Mouse (Mus musculus): ENCODE measurements around the gene Psph. TPM values are rescaled to one million over a fixed set of nuclear protein-coding genes. Genes with fewer than 3 reads are reported as not detected.
"Not testable (repeated sequence)": the region's sequence is repeated elsewhere in the genome, so short reads cannot be mapped to it uniquely, and the experiment has no call there.

Gene Psph
- polyA plus RNA-seq, 1 experiment from 2014 or later: 28.5 TPM

DNA sequence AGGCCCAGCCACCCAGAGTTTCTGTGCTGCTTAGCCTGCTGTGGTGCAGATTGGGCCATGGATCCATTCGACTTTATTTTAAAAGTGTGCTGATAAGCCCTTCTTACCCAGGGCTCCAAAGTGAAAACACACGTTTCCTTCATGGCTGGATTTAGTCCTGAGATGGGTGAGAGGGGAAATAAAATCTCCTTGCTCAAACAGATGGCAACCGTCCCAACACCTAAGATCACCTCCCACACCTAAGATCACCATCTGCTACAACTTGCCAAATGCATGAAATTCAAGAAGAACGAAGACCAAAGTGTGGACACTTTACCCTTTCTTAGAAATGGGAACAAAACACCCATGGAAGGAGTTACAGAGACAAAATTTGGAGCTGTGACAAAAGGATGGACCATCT is 13.9 kb downstream of the Psph start:
- H3K9ac ChIP-seq (replicated peaks); H3K9me3 ChIP-seq; H3K4me3 ChIP-seq (replicated peaks); H3K4me2 ChIP-seq; ATAC-seq (ENCODE audit: insufficient number of reproducible peaks, insufficient read depth, low FRiP score, low TSS enrichment, low read depth); H3K27ac ChIP-seq; H3K27me3 ChIP-seq; H3K4me1 ChIP-seq (replicated peaks): not testable (repeated sequence)
- H3K36me3 ChIP-seq: peaks cover 24% of the 10 kb centered on the region; the same call in 1 of the 2 replicates
- 68% methylated on average over 4 of the region's 4 CpGs for WGBS

DNA sequence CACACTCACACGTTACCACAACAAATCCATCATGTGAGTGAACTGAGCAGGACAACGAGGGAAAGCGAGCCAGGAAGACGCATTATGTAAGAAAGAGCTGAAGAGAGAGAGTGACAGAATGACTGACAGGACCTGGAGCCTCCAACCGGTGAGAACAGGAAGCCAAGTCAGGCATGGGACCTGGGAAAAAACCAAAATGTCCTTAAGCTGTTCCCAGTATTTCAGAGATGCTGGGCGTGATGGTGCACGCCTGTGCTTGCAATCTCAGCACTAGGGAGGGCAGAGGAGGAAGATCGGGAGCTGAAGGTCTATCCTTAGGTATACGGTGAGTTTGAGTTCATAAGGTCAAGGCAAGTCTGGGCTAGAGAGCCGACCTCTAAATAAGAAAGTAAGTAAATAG is 14.8 kb downstream of the Psph start:
- H3K36me3 ChIP-seq: peaks cover 33% of the 10 kb centered on the region; the same call in 1 of the 2 replicates
- no peak overlapping the region for H3K9ac ChIP-seq (replicated peaks)
- H3K27ac ChIP-seq: no peak overlapping the region
- no peaks in the 10 kb centered on the region for H3K27me3 ChIP-seq
- no peak overlapping the region for H3K4me3 ChIP-seq (replicated peaks)
- WGBS: 88% methylated on average over 10 of the region's 10 CpGs
- H3K9me3 ChIP-seq: no peaks in the 10 kb centered on the region
- no peaks in the 10 kb centered on the region for H3K4me1 ChIP-seq (replicated peaks)
- H3K4me2 ChIP-seq: no peak overlapping the region
- no peak for ATAC-seq (ENCODE audit: insufficient number of reproducible peaks, insufficient read depth, low FRiP score, low TSS enrichment, low read depth)

DNA sequence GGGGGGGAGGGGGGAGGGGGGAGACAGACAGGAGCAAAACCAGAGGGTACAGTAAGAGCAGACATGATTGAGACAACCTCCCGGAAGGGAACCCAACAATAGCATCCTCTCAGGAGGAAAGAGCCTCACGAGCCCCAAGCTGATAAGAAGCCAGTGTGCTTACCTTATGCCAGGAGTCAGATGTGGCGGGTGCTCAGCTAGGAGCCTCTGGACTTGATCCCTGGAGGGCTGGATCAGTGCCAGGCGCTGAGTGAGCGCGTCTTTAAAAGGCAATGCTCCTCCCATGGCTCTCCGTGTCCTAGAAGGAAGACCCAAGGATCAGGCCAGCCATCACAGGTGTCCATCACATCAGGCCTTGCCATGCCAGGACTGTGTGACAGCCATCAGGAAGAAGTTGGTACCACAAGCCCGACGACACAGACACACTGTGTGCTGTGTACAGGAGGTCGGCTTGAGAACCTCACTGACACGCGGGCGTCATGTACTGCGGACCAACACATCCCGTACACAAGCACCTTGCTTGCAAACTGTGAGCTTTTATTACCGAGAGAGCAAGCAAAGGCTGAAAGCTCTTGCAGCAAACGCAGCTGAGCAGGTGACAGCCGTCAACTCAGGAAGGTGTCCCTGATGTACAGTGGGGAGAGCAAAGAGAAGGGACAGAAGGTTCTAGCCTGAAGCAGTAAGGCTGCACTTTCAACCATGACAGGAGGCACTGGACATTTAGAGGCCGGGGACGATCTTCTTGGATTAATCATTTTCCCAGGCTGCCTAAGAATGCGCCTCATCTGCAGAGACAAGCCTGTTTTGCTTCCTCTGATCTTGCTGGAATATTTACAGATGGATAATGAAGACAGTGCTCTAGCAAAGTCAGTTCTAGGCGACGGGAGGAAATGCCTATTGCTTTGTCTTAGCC is 16.6 kb downstream of the Psph start:
- H3K4me3 ChIP-seq (replicated peaks): no peak overlapping the region
- no peaks in the 10 kb centered on the region for H3K4me1 ChIP-seq (replicated peaks)
- peaks cover 44% of the 10 kb centered on the region; the same call in 1 of the 2 replicates for H3K36me3 ChIP-seq
- H3K9ac ChIP-seq (replicated peaks): no peak overlapping the region
- no peak overlapping the region for H3K27ac ChIP-seq
- no peak for ATAC-seq (ENCODE audit: insufficient number of reproducible peaks, insufficient read depth, low FRiP score, low TSS enrichment, low read depth)
- no peak overlapping the region for H3K4me2 ChIP-seq
- H3K9me3 ChIP-seq: no peaks in the 10 kb centered on the region
- H3K27me3 ChIP-seq: no peaks in the 10 kb centered on the region
- 88% methylated on average over 23 of the region's 23 CpGs for WGBS

DNA sequence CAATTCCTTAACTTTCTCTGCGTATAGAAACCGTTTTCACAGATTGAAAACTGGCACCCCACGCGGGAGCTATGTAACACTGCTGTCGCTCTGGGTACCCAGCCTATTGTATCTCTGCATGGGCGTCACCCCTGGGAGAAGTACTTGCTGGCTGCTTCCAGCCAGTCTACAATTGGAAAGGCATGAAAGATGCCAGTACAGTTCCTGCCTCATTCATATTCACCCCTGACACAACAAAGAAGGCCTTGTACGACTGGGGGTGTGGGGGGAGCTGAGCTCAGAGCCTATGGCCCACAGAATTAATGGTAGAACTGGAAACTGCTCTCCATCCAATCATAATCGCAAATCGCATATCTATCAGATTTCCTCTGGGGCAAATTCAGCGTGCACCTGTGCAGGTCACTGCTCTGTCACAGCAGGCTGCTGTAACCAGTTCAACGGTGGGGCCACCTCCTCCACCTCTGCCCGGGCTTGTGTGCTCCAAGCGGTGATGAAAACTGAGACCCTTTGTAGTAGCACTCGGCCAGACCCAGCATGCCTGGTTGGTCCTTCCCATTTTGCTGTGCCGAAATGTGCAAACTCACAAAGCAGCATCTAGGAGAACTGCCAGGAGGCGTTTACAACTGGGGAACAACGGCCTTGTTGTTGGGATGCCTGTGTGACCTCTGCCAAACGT is 25.2 kb downstream of the Psph start:
- ATAC-seq (ENCODE audit: insufficient number of reproducible peaks, insufficient read depth, low FRiP score, low TSS enrichment, low read depth): peak; percentile 94
- peak overlapping the region; percentile 88 for H3K27ac ChIP-seq

DNA sequence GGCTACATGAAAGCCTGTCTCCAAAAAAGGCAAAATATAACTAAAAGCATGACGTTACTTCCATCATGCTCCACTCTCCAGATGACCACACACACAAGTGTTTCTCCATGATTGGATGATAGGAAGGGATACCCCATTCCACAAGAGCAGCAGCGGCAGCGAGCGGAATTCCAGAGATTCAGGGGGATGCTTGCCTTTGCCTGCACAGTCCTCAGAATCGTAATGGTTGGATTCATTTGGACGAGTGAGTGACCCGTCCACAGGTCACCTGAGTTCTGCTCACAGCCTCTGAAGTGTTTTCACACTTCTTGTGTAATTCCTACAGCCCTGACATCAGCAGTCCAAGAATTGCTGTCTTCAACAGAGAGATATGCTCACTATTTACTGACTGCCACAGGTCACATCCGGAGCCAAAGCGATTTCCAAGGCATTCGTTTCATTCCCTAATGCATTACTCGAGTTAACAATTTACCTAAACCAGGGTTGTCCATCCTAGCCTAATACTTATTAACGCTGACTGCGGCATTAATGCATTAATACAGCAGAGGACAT is 27.2 kb downstream of the Psph start:
- no peak for ATAC-seq (ENCODE audit: insufficient number of reproducible peaks, insufficient read depth, low FRiP score, low TSS enrichment, low read depth)
- H3K4me1 ChIP-seq (replicated peaks): peaks cover 11% of the 10 kb centered on the region
- no peaks in the 10 kb centered on the region for H3K27me3 ChIP-seq
- no peak overlapping the region for H3K4me2 ChIP-seq
- no peak overlapping the region for H3K9ac ChIP-seq (replicated peaks)
- H3K9me3 ChIP-seq: no peaks in the 10 kb centered on the region
- no peak overlapping the region for H3K4me3 ChIP-seq (replicated peaks)
- H3K27ac ChIP-seq: no peak overlapping the region
- 88% methylated on average over 13 of the region's 13 CpGs for WGBS
- H3K36me3 ChIP-seq: peaks cover 33% of the 10 kb centered on the region

More for the DNA sequence above, 25.2 kb downstream of the Psph start:
- Histone ChIP-seq H3K9me3 (no peaks in the 10 kb centered on the region), H3K4me3 (replicated peaks) (no peak overlapping the region), H3K27me3 (no peaks in the 10 kb centered on the region), H3K36me3 (peaks cover 30% of the 10 kb centered on the region), H3K4me2 (peak overlapping the region; percentile 5; the same call in 1 of the 2 replicates), H3K9ac (replicated peaks) (no peak overlapping the region), H3K4me1 (replicated peaks) (peaks cover 11% of the 10 kb centered on the region)
- WGBS: 57% methylated on average over 18 of the region's 18 CpGs

DNA sequence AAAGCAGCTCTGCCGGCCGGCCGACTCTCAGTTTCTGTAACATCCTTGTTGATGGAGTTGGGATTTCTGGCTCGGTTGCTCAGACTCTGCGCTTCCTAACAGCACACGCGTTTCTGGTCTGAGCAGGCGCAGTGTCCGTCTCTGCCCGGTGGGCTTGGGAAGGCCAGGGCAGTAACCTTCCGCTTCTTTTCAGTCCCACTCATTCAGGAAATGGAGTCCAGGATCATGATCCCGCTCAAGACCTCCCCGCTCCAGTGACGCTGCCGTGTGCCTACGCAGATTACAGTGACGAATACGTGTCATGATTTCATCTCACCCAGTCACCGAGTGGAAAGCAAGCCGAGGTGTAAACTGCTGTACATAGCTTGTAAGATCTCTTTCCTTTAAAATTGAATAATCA is 30.4 kb downstream of the Psph start:
- H3K27ac ChIP-seq: no peak overlapping the region
- ATAC-seq (ENCODE audit: insufficient number of reproducible peaks, insufficient read depth, low FRiP score, low TSS enrichment, low read depth): no peak
- no peaks in the 10 kb centered on the region for H3K27me3 ChIP-seq
- peaks cover 10% of the 10 kb centered on the region; the same call in 1 of the 2 replicates for H3K4me1 ChIP-seq (replicated peaks)
- 93% methylated on average over 20 of the region's 20 CpGs for WGBS
- H3K36me3 ChIP-seq: peaks cover 46% of the 10 kb centered on the region
- no peak overlapping the region for H3K9ac ChIP-seq (replicated peaks)
- no peak overlapping the region for H3K4me3 ChIP-seq (replicated peaks)
- no peak overlapping the region for H3K4me2 ChIP-seq
- no peaks in the 10 kb centered on the region for H3K9me3 ChIP-seq

DNA sequence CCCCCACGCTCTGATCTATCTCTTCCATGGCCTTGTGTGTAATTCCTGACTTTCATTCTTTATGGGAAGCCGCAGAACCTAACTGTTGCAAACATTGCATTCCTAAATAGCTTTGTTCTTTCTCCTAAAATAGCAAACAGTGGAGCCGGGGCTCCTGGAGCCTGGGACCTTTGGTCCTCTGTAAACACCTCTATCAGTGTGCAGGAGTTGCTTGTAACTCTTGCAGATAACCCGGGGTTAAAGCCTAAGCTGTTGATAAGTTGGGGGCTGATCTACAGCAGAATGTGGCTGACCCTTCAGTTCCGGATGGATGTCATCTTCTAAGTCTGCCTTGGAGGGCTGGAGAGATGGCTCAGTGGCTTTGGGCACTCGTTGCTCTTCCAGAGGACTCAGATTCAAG is 43.2 kb downstream of the Psph start:
- Histone ChIP-seq H3K4me1 (replicated peaks) (no peaks in the 10 kb centered on the region), H3K27ac (no peak overlapping the region), H3K4me3 (replicated peaks) (no peak overlapping the region), H3K36me3 (peaks cover 79% of the 10 kb centered on the region), H3K9ac (replicated peaks) (no peak overlapping the region), H3K4me2 (no peak overlapping the region), H3K27me3 (no peaks in the 10 kb centered on the region), H3K9me3 (no peaks in the 10 kb centered on the region)
- ATAC-seq (ENCODE audit: insufficient number of reproducible peaks, insufficient read depth, low FRiP score, low TSS enrichment, low read depth): no peak
- WGBS: 61% methylated on average over 6 of the region's 6 CpGs

DNA sequence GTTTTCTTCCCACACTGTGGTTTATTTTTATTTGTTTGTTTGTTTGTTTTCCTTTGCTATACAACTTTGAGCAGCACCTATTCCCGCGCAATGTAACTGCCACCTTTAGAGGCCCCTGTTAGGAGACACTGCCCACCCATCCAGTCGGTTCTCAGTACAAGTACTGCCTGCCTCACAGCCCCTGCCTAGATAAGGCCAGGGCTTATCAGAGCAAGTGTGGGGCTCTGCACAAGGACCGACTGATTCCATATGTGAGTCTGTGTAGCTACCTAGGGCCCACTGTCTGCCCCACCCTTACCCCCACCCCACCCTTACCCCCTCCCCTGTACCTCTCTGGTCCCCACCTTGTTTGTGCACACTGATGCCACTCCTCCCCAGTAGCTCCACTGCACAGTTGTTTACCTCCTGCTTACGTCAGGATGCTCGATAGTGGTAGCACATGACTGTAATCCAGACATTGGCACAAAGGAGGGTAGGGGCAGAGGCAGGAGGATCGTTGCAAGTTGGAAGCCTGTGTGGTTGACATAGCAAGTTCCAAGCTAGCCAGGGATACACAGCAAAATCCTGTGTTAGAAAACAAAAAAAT is 44.3 kb downstream of the Psph start:
- WGBS: 83% methylated on average over 7 of the region's 7 CpGs

DNA sequence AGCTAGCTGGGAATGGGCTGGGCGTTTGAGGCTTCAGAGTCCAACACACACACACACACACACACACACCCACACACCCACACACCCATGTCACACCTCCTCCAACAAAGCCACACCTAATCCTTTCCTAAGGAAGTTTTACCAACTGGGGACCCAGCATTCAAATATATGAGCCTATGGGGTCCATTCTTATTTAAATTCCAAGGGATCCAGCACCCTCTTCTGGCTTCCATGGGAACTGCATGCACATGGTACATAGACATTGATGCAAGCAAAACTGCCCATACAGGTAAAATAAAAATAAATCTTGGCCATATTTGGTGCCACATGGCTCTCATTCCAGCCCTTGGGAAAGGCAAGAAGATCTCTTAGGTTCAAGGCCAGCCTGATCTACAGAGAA is 46.3 kb downstream of the Psph start:
- peaks cover 63% of the 10 kb centered on the region for H3K36me3 ChIP-seq
- H3K4me2 ChIP-seq: no peak overlapping the region
- no peaks in the 10 kb centered on the region for H3K9me3 ChIP-seq
- WGBS: 85% methylated on average over 1 of the region's 1 CpGs
- H3K4me1 ChIP-seq (replicated peaks): no peaks in the 10 kb centered on the region
- no peak overlapping the region for H3K27ac ChIP-seq
- no peak for ATAC-seq (ENCODE audit: insufficient number of reproducible peaks, insufficient read depth, low FRiP score, low TSS enrichment, low read depth)
- H3K27me3 ChIP-seq: no peaks in the 10 kb centered on the region
- no peak overlapping the region for H3K9ac ChIP-seq (replicated peaks)
- no peak overlapping the region for H3K4me3 ChIP-seq (replicated peaks)

More for the DNA sequence above, 44.3 kb downstream of the Psph start:
- Histone ChIP-seq H3K4me2 (no peak overlapping the region), H3K27me3 (no peaks in the 10 kb centered on the region), H3K4me3 (replicated peaks) (no peak overlapping the region), H3K4me1 (replicated peaks) (no peaks in the 10 kb centered on the region), H3K9ac (replicated peaks) (no peak overlapping the region), H3K36me3 (peaks cover 73% of the 10 kb centered on the region), H3K9me3 (no peaks in the 10 kb centered on the region), H3K27ac (no peak overlapping the region)
- ATAC-seq (ENCODE audit: insufficient number of reproducible peaks, insufficient read depth, low FRiP score, low TSS enrichment, low read depth): no peak

DNA sequence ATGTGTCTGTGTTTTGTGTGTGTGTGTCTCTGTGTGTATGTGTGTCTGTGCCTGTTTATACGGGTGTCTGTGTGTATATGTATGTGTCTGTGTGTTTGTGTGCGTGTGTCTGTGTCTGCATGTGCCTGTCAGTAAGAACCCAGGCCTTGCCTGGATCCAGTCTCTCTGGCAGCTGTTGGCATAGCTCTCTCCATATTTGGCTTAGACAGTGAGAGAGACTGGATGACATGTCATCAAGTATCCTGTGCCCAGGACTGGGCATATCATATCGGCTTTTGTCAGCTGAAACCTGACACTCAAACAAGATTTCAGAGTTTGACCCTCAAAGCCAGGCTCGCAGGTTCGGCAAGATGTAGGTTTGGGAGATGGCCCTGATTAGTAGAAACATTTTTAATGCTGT is 56.2 kb downstream of the Psph start:
- H3K4me1 ChIP-seq (replicated peaks): peaks cover 32% of the 10 kb centered on the region
- H3K36me3 ChIP-seq: peaks cover 6% of the 10 kb centered on the region; the same call in 1 of the 2 replicates
- ATAC-seq (ENCODE audit: insufficient number of reproducible peaks, insufficient read depth, low FRiP score, low TSS enrichment, low read depth): no peak
- H3K9ac ChIP-seq (replicated peaks): no peak overlapping the region
- no peak overlapping the region for H3K27ac ChIP-seq
- WGBS: 62% methylated on average over 5 of the region's 5 CpGs
- H3K4me3 ChIP-seq (replicated peaks): no peak overlapping the region
- no peaks in the 10 kb centered on the region for H3K27me3 ChIP-seq
- no peaks in the 10 kb centered on the region for H3K9me3 ChIP-seq
- no peak overlapping the region for H3K4me2 ChIP-seq

DNA sequence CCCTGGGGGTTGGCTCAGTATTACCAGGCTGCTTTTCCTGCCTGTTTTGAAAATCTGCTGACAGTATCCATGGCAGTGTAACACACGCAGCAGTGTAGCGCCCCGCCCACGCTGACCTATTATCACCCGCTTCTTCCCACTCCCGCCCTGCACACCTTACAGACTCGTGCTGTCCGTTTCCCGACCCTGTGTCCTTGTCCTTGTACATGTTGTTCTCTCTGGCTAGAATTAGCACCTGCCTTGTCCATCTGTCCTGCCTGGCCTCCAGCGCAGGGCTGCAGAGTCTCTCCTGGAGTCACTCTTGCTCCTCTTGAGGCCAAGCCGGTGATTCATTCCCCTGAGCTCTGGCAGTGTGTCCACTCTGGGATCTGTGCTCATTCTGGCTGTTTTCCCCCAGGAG is 56.9 kb downstream of the Psph start:
- Histone ChIP-seq H3K4me2 (no peak overlapping the region), H3K4me3 (replicated peaks) (no peak overlapping the region), H3K27ac (no peak overlapping the region), H3K36me3 (peaks cover 6% of the 10 kb centered on the region; the same call in 1 of the 2 replicates), H3K27me3 (no peaks in the 10 kb centered on the region), H3K9ac (replicated peaks) (no peak overlapping the region), H3K4me1 (replicated peaks) (peaks cover 36% of the 10 kb centered on the region), H3K9me3 (no peaks in the 10 kb centered on the region)
- ATAC-seq (ENCODE audit: insufficient number of reproducible peaks, insufficient read depth, low FRiP score, low TSS enrichment, low read depth): no peak
- 73% methylated on average over 11 of the region's 11 CpGs for WGBS

Measured in limb, embryonic 12.5 days (tissue).